Mouse (Mus musculus) kidney, postnatal 36 days (tissue): ENCODE measurements around the gene Apol7a.
A peak's percentile ranks its signal among the peaks of the same experiment; 100 is the strongest.
"Not testable (repeated sequence)": the region's sequence is repeated elsewhere in the genome, so short reads cannot be mapped to it uniquely, and the experiment has no call there.

Experiments used
- DNase-seq, 2 experiments: peaks; one replicate each; pipeline ENCODE4 v3.0.0; 2021 to 2022; ENCODE audit warnings: mixed read lengths in 2 of 2

The Apol7a gene

DNA sequence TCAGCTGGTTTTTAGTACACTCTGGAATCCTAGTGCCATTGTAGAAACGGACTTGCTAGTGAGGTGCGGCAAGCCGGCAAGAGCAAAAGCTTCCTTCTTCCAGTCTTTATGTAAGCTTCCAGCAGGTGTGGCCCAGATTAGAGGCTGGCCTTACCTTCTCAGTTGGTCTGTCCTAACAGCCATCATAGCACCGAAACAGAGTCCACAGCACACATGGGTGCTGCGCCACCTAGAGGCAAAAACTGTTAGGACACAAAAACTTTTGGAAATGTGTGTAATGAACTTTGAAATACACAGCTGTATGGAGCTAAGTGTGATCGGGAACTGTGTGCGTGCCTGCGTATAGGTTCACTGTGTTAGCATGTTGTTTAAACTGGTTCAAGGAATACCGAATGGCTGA lies at the start of gene Apol7a:
TSS of gene Apol7a (minus strand) at position 84 of the 400 bp plus-strand sequence.
- peak in 1 of 2 experiments; percentile 40 for DNase-seq

GRCm38 (mm10) chr15:77447392-77447791 lies 48.5 kb upstream of the Apol7a start, which contains the start of gene Apol7b:
TSS of gene Apol7b (minus strand) at chr15:77447492.
- not testable (repeated sequence) for DNase-seq

GRCm38 (mm10) chr15:77445668-77446067 lies 46.8 kb upstream of the Apol7a start:
- DNase-seq: not testable (repeated sequence)

DNA sequence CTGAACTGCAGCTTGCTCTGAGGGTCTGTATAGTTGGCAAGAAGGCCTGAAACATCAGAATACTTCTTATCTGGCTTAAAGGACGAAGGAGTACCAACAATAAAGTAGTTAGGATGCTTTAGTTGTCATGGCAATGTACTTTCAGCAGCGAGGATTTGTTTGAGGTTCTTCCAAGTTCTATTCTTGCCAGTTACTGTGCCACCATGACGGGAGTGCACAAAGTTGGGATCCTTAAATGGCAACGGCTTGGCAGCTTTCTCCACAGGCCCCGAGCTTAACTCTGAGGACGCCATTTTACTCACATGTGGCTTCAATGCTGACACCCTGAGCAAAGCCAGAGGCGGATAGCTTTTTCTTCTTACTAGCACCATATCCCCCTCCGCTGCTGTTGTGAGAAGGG lies 45.8 kb upstream of the Apol7a start:
- DNase-seq: not testable (repeated sequence)

DNA sequence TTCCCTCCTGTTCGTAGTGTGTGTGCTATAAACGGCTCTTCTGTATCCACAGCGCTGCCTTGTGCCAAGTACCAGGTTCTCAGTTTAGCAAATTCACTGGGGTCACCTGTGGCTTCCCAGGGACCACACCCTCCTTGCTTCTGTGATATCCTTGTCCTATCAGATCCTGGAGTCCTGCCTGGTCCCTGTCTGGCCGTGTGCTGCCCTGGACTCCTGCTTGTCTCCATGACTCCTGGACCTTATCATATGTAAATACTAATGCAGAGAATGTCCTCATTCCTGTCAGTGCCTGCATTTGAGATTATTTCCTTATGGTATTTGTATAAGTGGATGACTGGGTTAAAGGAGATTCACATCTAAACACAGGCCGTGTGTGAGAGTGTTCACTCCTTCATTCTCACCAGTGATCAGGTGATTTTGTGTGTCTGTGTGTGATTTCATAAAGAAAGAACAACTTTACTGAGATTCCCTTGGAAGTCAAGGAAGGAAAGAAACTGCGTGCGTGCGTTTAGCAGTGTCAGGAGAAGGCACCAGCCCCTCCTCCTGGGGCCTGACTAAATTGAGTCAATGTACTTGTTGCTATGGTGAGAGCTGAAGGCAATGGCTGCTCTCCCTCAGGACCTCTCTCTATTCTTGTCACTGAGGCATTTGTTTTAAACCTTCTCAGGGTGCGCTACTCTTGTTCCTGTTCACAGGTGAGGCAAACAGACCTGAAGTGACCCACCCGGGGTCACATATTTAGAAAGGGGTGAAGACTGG lies 30.0 kb upstream of the Apol7a start:
- not testable (repeated sequence) for DNase-seq

DNA sequence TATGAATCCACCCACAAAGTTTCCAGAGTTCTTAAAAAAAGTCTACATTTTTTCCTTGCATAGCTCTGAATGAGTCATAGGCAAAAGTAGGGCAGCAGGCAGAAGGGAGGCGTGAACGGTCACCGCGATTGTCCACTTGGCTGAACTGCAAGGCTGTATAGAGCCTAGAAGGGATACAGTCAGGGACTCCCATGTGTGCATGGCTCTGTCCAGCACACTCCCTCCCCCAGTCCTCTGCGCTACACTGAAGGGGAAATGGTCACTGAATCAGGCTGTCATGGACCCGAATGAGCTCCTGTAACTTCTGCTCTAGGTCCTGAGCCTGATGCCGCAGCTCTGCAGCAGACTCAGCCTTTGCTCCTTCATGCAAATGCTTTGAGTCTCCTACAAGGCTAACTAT lies 24.0 kb upstream of the Apol7a start:
- not testable (repeated sequence) for DNase-seq

- not testable (repeated sequence) for DNase-seq
Observed at GRCm38 (mm10) chr15:77419657-77420056, 20.7 kb upstream of the Apol7a start.

- not testable (repeated sequence) for DNase-seq
Observed at GRCm38 (mm10) chr15:77416655-77417333, 17.9 kb upstream of the Apol7a start.

DNA sequence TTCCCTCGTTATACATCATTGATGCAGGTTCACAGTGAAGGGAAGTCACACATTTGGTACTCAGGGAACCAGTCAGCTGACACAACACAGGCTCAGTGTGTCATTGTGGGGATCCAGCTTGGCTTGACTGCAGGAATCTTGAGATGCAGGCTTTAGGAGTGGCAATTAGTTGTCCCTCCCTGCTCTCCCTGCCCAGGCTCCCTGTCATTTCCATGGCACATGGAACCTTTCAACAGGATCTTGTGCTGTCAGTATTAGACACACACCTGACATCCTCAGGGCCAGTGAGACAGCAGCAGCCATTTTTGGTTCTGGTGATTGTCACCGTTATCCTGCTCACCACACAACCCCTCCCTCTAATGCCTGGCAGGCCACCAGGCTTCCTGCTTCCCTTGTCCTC lies 16.7 kb upstream of the Apol7a start:
- not testable (repeated sequence) for DNase-seq

DNA sequence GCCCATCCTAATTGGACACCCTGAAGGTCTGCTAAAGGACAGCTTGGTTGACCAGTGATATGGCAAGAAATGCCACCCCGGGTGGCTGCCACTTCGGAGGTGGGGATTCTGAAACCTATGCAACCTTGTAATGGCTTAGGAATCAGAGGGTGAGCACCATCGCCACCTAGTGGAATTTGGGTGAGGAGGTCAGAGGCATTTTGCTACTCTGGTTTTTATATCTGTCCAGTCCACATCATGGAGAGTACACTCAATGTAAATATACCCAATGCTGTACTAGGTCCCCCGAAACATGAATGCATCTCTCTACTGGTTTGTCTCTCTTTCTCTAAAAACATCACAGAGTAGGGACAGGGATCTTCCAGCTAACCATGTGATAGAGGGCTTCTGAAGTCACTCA lies 13.8 kb upstream of the Apol7a start:
- DNase-seq: not testable (repeated sequence)

GRCm38 (mm10) chr15:77411035-77411434 lies 12.1 kb upstream of the Apol7a start, which contains the start of gene Apol9a:
TSS of gene Apol9a (minus strand) at chr15:77411135.
- DNase-seq: not testable (repeated sequence)

DNA sequence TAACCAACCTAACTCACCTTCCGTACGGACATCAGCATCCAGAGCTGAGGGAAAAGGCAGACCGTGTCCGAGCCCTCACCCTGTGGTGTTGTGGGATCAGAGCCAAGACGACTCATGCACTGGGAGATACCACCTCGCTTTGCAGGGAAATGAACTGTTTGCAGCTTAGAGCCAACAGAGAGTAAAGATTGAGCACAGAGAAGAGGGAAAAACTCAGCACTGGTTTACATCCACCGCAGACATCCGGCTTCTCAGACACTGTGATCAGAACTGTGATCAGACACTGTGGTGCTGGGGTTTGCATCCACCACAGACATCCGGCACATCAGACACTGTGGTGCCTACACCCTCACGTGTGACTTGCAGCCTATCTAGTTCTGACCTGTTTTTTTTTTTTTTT lies 7.5 kb upstream of the Apol7a start:
- DNase-seq: not testable (repeated sequence)

DNA sequence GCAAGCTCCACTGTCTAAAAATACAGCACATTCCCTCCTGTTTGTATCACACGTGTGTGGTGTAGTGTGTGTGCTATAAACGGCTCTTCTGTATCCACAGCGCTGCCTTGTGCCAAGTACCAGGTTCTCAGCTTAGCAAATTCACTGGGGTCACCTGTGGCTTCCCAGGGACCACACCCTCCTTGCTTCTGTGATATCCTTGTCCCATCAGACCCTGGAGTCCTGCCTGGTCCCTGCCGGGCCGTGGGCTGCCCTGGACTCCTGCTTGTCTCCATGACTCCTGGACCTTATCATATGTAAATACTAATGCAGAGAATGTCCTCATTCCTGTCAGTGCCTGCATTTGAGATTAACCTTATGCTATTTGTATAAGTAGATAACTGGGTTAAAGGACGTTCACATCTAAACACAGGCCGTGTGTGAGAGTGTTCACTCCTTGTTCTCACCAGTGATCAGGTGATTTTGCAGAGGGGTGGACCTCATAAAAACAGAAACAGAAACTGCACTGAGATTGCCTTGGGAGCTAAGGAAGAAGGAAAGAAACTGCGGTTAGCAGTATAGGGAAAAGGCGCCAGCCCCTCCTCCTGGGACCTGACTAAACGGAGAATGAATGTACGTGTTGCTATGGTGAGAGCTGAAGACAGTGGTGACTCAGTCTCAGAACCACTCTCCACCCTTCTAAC lies 1.3 kb downstream of the Apol7a start:
- DNase-seq: not testable (repeated sequence)

DNA sequence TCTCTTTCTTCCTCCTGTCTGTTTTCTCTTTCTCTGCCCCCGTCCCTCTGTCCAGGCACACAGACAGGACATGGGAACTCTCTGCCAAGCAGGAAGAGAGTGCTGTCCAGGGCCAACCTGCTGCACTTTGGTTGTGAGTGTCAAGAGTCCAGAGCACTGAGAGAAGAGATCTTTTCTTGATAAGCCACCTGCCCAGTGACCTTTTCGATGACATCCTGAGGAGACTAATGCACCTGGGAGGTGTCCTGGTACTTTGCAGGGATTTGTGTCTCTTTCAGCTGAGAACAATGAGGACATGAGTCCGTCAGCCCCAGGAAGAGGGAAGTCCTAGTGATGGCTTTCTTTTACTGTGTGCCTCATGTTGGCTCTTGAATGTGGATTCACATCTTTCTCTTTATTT lies 5.1 kb downstream of the Apol7a start:
- DNase-seq: not testable (repeated sequence)

GRCm38 (mm10) chr15:77387462-77387861 lies 11.4 kb downstream of the Apol7a start:
- peak; percentile 59 to 72 for DNase-seq

DNA sequence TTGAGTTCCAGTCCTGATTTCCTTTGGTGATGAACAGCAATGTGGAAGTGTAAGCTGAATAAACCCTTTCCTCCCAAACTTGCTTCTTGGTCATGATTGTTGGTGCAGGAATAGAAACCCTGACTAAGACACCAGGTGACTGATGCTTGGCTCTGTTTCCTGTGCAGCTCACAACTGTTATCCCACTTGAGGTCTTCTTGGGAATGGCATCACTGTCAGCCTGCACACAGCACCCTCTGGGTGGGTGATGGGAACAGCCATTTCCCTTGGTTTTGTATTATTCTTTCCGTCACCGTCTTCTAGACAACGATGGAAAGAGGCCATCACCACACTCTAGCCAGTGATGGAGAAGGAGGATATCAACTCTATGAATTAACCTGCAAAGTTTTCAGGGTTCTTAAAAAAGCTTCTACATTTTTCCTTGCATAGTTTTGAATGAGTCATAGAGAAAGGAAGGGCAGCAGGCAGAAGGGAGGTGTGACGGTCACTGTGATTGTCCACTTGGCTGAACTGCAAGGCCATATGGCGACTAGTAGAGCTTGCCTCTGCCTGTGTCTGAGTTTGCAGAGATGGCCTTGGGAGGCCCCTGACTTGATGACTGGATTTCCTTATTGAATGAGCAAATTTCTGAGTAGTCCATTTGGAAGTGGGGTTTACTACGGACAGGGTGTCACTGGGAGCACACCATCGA lies 14.4 kb downstream of the Apol7a start:
- no peak for DNase-seq

GRCm38 (mm10) chr15:77382880-77383279 lies 16.0 kb downstream of the Apol7a start:
- no peak for DNase-seq

DNA sequence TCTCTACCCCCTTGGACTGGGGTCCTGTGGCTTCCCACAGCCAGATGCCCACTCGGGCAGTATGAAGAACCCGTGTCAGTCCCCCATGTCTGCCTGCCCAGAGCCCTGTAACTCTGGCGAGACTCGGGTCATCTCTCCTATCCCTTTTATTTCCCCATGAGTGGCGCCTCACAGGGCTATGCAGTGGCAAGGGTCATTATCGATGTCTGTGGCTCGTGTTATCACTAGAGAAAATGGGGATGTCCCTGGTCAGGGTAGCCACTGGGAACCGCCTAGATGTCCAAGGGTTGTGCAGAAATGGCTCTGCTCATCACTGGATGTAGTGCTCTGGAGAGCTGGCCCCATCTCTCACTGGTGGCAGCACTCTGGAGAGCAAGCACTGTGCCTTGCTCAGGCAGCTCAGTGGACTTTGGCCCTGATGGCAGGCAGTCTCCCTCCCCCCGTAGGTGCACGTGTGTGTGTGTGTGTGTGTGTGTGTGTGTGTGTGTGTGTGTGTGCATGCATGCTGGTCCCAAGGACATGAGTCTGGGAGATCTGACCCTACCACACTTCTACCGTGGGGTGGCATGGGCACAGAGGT lies 16.5 kb downstream of the Apol7a start:
- DNase-seq: peak in 1 of 2 experiments; percentile 59

GRCm38 (mm10) chr15:77381481-77381880 lies 17.4 kb downstream of the Apol7a start:
- no peak for DNase-seq

- DNase-seq: no peak
Observed at GRCm38 (mm10) chr15:77379921-77380320, 19.0 kb downstream of the Apol7a start.

DNA sequence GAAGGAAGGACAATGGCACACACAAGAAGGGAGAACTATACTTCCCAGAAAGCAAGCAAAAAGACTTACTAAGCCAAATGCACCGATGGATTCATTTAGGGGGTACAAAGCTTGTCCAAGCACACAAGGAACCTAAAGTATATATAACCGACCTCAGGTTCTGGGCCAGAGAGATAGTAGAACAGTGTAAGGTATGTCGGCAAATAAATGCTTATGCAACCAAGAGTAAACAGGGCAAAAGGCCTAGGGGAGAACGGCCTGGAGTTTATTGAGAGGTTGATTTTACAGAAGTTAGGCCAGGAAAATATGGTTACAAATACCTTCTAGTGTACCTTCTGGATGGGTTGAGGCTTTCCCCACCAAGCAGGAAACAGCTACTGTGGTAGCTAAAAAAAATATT lies 21.5 kb downstream of the Apol7a start:
- no peak for DNase-seq

- DNase-seq: no peak
Observed at GRCm38 (mm10) chr15:77376920-77377319, 22.0 kb downstream of the Apol7a start.
